Mouse (Mus musculus): ENCODE data around the gene Cyth1.

- TF ChIP-seq CTCF (conservative IDR thresholded peaks at IDR 0.05; ENCODE audit: insufficient read depth, insufficient read length, low read depth, low read length) (no peak), POLR2A (IDR thresholded peaks at IDR 0.05; ENCODE audit: low read depth, low read length) (no peak)
Observed at GRCm38 (mm10) chr11:118085176-118085575, 163.2 kb downstream of the Cyth1 start.

All from kidney, adult 2 months (tissue).